Mouse (Mus musculus) kidney, embryonic 14.5 days (tissue): ENCODE data around the gene Ensa. TPM values are rescaled to one million over a fixed set of nuclear protein-coding genes. Genes with fewer than 3 reads are reported as not detected.

Experiments used
- ATAC-seq: fragments of 200-750 bp; cut with Nextera tagmentation; 2 replicates; pipeline ENCODE4 v1.8.0; 2017; ENCODE audit warnings: moderate number of reproducible peaks, mild to moderate bottlenecking, moderate TSS enrichment, moderate library complexity; ENCODE audit not compliant: low FRiP score, low TSS enrichment
- H3K27ac ChIP-seq: fragments of 300-500 bp; sonication (generic); 2 replicates; pipeline ENCODE4 v1.5.1; 2014; ENCODE audit warnings: low read depth, mild to moderate bottlenecking, low read length, moderate library complexity, mixed read lengths
- H3K27me3 ChIP-seq: fragments of 300-500 bp; sonication (generic); 2 replicates; pipeline ENCODE4 v1.6.1; 2014; ENCODE audit warnings: mild to moderate bottlenecking, low read length; ENCODE audit not compliant: control insufficient read depth, insufficient read depth
- H3K36me3 ChIP-seq: fragments of 300-500 bp; sonication (generic); 2 replicates; pipeline ENCODE4 v1.6.1; 2014; ENCODE audit warnings: low read length, mixed read lengths; ENCODE audit not compliant: control insufficient read depth, insufficient read depth
- H3K4me1 ChIP-seq: fragments of 300-500 bp; sonication (generic); 2 replicates; pipeline ENCODE4 v1.6.1; 2014; ENCODE audit warnings: low read length, mixed read lengths; ENCODE audit not compliant: control insufficient read depth, insufficient read depth
- H3K4me2 ChIP-seq: fragments of 300-500 bp; sonication (generic); replicated peaks from 2 replicates; pipeline ENCODE4 v1.6.1; 2014; ENCODE audit warnings: low read depth, mild to moderate bottlenecking, low read length
- H3K4me3 ChIP-seq: fragments of 300-500 bp; sonication (generic); 2 replicates; pipeline ENCODE4 v1.5.1; 2014; ENCODE audit warnings: mild to moderate bottlenecking, low read length
- H3K9ac ChIP-seq: fragments of 300-500 bp; sonication (generic); 2 replicates; pipeline ENCODE4 v1.6.1; 2014; ENCODE audit warnings: low read depth, mild to moderate bottlenecking, low read length, moderate library complexity
- H3K9me3 ChIP-seq: fragments of 300-500 bp; sonication (generic); 2 replicates; pipeline ENCODE4 v1.6.1; 2016; ENCODE audit warnings: low read length; ENCODE audit not compliant: control insufficient read depth
- WGBS: fragments of 180-500 bp; shearing (Covaris S2); extraction: QIAGEN DNeasy Blood & Tissue Kit; methylation state at CpG from one replicate; pipeline ENCODE4 v1.1.7; 2014; 5-methylcytosine and 5-hydroxymethylcytosine counted together
- polyA plus RNA-seq: library from polyadenylated mRNA; unstranded; fragments of >200 nt; fragmentation: Nextera tagmentation; extraction: Ambion mirVana; gene quantifications from 2 replicates; pipeline ENCODE4 v1.2.1, GENCODE M21; 2014

The Ensa gene
- polyA plus RNA-seq, 1 experiment from 2014 or later = 66.9 TPM

DNA sequence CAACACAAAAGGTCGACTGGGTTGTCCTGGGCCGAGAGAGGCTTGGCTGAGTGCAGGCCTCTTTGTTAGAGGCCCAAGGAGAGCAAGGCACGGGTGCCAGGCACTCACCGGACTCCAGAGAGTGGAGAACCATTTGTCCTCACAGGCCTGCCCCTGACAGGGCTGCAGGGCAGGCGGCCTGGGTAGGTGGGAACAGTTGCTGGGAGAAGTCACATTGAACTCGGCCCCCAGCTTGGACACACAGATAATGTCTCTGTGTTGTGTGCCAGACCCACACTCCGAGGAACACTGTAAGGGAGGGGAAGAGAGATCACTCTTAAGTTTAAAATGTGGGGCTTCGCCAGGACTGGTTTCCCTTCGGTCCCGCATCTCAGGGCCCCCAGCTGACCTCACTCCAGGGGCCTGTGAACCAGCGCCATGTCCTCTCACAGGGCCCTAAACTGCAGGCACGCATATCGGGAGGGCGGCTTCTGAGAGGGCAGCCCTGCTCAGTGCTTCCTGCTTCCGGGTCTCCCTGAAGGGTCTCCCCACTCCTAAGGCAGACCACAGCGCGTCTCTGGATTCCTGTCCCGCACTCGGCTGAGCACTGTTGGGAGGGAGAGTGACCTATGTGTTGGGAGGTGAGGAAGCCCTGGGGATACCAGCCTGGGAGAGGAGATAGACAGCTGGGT lies 52.8 kb downstream of the Ensa start:
- H3K4me1 ChIP-seq = peaks cover 43% of the 10 kb centered on the region
- H3K9me3 ChIP-seq = no peaks in the 10 kb centered on the region
- ATAC-seq = no peak
- H3K9ac ChIP-seq = no peak overlapping the region
- H3K27me3 ChIP-seq = no peaks in the 10 kb centered on the region
- no peak overlapping the region for H3K4me3 ChIP-seq
- no peak overlapping the region for H3K4me2 ChIP-seq
- H3K36me3 ChIP-seq = peaks cover 4% of the 10 kb centered on the region; the same call in 1 of the 2 replicates
- WGBS = 80% methylated on average over 19 of the region's 19 CpGs
- H3K27ac ChIP-seq = no peak overlapping the region

DNA sequence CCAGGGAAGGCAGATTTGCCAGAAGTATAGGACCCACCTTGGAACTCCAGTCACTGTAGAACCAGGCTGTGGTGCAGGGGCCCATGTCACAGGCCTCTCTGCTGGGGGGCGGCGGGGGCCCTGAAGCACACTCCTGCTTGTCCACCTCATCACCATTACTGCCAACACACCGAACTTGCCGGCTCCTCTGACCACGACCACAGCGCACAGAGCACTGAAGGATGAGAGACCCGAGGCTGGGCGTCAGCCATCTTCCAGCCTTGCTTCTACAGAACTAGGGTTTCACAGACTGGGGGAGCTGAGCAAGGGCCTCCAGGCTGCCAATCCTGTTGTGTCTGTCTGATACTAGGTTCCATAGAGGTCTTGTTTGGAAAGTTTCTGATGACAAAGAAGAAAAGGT lies 54.8 kb downstream of the Ensa start:
- Histone ChIP-seq H3K36me3 (peaks cover 4% of the 10 kb centered on the region; the same call in 1 of the 2 replicates), H3K4me3 (no peak overlapping the region), H3K4me1 (peaks cover 26% of the 10 kb centered on the region), H3K27me3 (no peaks in the 10 kb centered on the region), H3K9ac (no peak overlapping the region), H3K27ac (no peak overlapping the region), H3K9me3 (no peaks in the 10 kb centered on the region), H3K4me2 (no peak overlapping the region)
- WGBS = 90% methylated on average over 8 of the region's 8 CpGs
- no peak for ATAC-seq

DNA sequence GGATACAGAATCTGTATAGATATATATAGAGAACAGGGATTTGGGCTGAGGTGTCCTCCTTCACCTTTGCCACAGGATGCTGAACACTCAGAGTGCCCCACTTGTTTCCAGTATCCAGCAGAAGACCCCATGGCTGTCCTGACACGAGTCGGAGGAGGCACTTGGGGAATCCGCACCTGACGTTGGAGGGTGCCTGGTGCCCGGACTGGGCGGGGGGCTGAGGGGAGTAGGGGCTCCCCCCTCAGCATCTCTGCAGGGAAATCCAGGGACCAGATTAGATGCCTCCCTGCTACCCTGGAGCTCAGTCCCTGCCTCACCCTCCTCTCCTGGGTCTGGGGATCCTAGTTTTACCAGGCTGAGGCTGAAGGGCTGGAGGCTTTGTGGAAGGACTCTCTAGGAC lies 55.9 kb downstream of the Ensa start:
- no peak for ATAC-seq
- H3K4me1 ChIP-seq = peaks cover 22% of the 10 kb centered on the region

DNA sequence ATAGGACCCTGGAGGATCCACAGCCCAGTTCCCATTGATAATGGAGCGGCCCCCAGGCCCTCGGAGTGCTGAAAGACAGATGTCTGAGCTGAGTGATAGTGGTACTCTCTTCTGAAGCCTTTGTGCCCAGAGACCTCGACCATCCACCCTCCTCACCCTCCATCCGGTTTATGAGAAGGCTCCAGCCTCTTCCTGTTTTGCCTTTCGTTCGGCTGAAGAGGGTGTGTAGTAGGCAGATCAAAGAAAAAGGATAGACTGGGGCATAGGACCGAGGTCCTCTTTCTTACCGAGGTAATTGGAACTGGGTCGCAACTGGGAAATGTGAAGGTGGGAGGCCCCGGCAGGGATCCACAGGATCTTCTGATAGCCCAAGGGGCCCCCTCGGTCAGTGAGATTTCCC lies 56.6 kb downstream of the Ensa start:
- Histone ChIP-seq H3K4me1 (peaks cover 24% of the 10 kb centered on the region), H3K4me2 (no peak overlapping the region), H3K27ac (no peak overlapping the region), H3K9ac (no peak overlapping the region), H3K9me3 (no peaks in the 10 kb centered on the region), H3K36me3 (peaks cover 4% of the 10 kb centered on the region; the same call in 1 of the 2 replicates), H3K27me3 (no peaks in the 10 kb centered on the region), H3K4me3 (no peak overlapping the region)
- 28% methylated on average over 11 of the region's 11 CpGs for WGBS
- ATAC-seq = no peak

More for the DNA sequence above, 55.9 kb downstream of the Ensa start:
- no peak overlapping the region for H3K27ac ChIP-seq
- no peaks in the 10 kb centered on the region for H3K27me3 ChIP-seq
- H3K9ac ChIP-seq = no peak overlapping the region
- H3K4me2 ChIP-seq = no peak overlapping the region
- H3K9me3 ChIP-seq = no peaks in the 10 kb centered on the region
- H3K36me3 ChIP-seq = peaks cover 4% of the 10 kb centered on the region; the same call in 1 of the 2 replicates
- no peak overlapping the region for H3K4me3 ChIP-seq
- 69% methylated on average over 6 of the region's 6 CpGs for WGBS

Other genes starting within 250 kb of the Ensa start
- not detected in 2 replicates for gene 4930558C23Rik, start 222.2 kb upstream of the Ensa start, polyA plus RNA-seq
- 15.6 and 35.4 TPM in 2 replicates for gene Arnt, start 190.6 kb upstream of the Ensa start, polyA plus RNA-seq
- gene Ctsk, start 125.7 kb upstream of the Ensa start, polyA plus RNA-seq = 3.0 and 3.6 TPM in 2 replicates
- gene Ctss, start 98.2 kb upstream of the Ensa start, polyA plus RNA-seq = 9.9 and 12.2 TPM in 2 replicates
- not detected in 2 replicates for gene Hormad1, start 65.3 kb upstream of the Ensa start, polyA plus RNA-seq
- 28.2 and 35.6 TPM in 2 replicates for gene Golph3l, start 36.1 kb upstream of the Ensa start, polyA plus RNA-seq
- gene Mcl1, start 33.8 kb downstream of the Ensa start, polyA plus RNA-seq = 47.4 and 76.1 TPM in 2 replicates
- 2.0 and 3.7 TPM in 2 replicates for gene Adamtsl4, start 62.9 kb downstream of the Ensa start, polyA plus RNA-seq
- 168 and 204 TPM in 2 replicates for gene Ecm1, start 114.6 kb downstream of the Ensa start, polyA plus RNA-seq
- 37.5 and 56.6 TPM in 2 replicates for gene Tars2, start 135.2 kb downstream of the Ensa start, polyA plus RNA-seq
- 20.4 and 27.2 TPM in 2 replicates for gene Rprd2, start 193.9 kb downstream of the Ensa start, polyA plus RNA-seq
- gene Prpf3, start 230.9 kb downstream of the Ensa start, polyA plus RNA-seq = 51.2 and 60.8 TPM in 2 replicates
- gene Mrps21, start 246.5 kb downstream of the Ensa start, polyA plus RNA-seq = 377 and 496 TPM in 2 replicates